Mouse (Mus musculus) adrenal gland, adult 2 months (tissue): ENCODE results near the gene Rab6a. TPM values are rescaled to one million over a fixed set of nuclear protein-coding genes. Genes with fewer than 3 reads are reported as not detected.
A peak's percentile ranks its signal among the peaks of the same experiment; 100 is the strongest.

Experiments
- DNase-seq: peaks from one replicate; pipeline ENCODE4 v3.0.0; 2021
- polyA plus RNA-seq: library from polyadenylated mRNA; depleted of rRNA; stranded (reverse); fragments of >200 nt; gene quantifications from 2 replicates; pipeline ENCODE4 v1.2.3, GENCODE M21; 2012
- total RNA-seq, 2 experiments: library from RNA; stranded (reverse); gene quantifications; 2 replicates each; pipeline ENCODE4 v1.2.3; 2021

Rab6a gene
- total and polyA plus RNA-seq, 3 experiments = 29.5 to 80.1 (median 67.8) TPM

GRCm38 (mm10) chr7:100622277-100622676 lies 15.1 kb downstream of the Rab6a start:
- no peak for DNase-seq

GRCm38 (mm10) chr7:100624538-100624937 lies 17.3 kb downstream of the Rab6a start:
- no peak for DNase-seq

- no peak for DNase-seq
Observed at GRCm38 (mm10) chr7:100637657-100638056, 30.4 kb downstream of the Rab6a start.

- DNase-seq = no peak
Observed at GRCm38 (mm10) chr7:100642413-100642812, 35.2 kb downstream of the Rab6a start.

- peak; percentile 54 for DNase-seq
Observed at GRCm38 (mm10) chr7:100645147-100645546, 37.9 kb downstream of the Rab6a start.

GRCm38 (mm10) chr7:100649095-100649494 lies 41.9 kb downstream of the Rab6a start:
- DNase-seq = no peak

- DNase-seq = no peak
Observed at GRCm38 (mm10) chr7:100649826-100650225, 42.6 kb downstream of the Rab6a start.

GRCm38 (mm10) chr7:100650421-100650820 lies 43.2 kb downstream of the Rab6a start:
- DNase-seq = no peak

- no peak for DNase-seq
Observed at GRCm38 (mm10) chr7:100651011-100651410, 43.8 kb downstream of the Rab6a start.

- no peak for DNase-seq
Observed at GRCm38 (mm10) chr7:100653480-100654266, 46.5 kb downstream of the Rab6a start.

- no peak for DNase-seq
Observed at GRCm38 (mm10) chr7:100654441-100654840, 47.2 kb downstream of the Rab6a start.

GRCm38 (mm10) chr7:100656739-100657138 lies 49.5 kb downstream of the Rab6a start:
- DNase-seq = no peak

GRCm38 (mm10) chr7:100658093-100658578 lies 50.9 kb downstream of the Rab6a start:
- peak; percentile 40 for DNase-seq

- DNase-seq = no peak
Observed at GRCm38 (mm10) chr7:100661264-100661663, 54.1 kb downstream of the Rab6a start.

GRCm38 (mm10) chr7:100662231-100662630 lies 55.0 kb downstream of the Rab6a start, which contains the start of gene Plekhb1:
TSS of gene Plekhb1 (minus strand) at chr7:100662414.
- DNase-seq = no peak

- peak; percentile 88 for DNase-seq
Observed at GRCm38 (mm10) chr7:100663190-100663589, 56.0 kb downstream of the Rab6a start.

- no peak for DNase-seq
Observed at GRCm38 (mm10) chr7:100663729-100664304, 56.6 kb downstream of the Rab6a start.

GRCm38 (mm10) chr7:100670646-100671045 lies 63.4 kb downstream of the Rab6a start:
- DNase-seq = no peak

GRCm38 (mm10) chr7:100673452-100673851 lies 66.2 kb downstream of the Rab6a start:
- DNase-seq = no peak

- no peak for DNase-seq
Observed at GRCm38 (mm10) chr7:100674941-100675340, 67.7 kb downstream of the Rab6a start.

GRCm38 (mm10) chr7:100678052-100678451 lies 70.8 kb downstream of the Rab6a start:
- DNase-seq = peak; percentile 11

- DNase-seq = no peak
Observed at GRCm38 (mm10) chr7:100678948-100679880, 72.0 kb downstream of the Rab6a start.
